Mouse (Mus musculus) heart, embryonic 16.5 days (tissue): ENCODE measurements at regions not wholly inside any gene's neighbourhood (a gene's known extent, or its start where the extent isn't known, plus 50 kb on each side); places are given as distances from the start of the nearest gene placed in this dataset.

Source experiments
- ATAC-seq: fragments of 200-750 bp; cut with Nextera tagmentation; replicated peaks from 2 replicates; pipeline ENCODE4 v1.8.0; 2017; ENCODE audit warnings: moderate number of reproducible peaks; ENCODE audit not compliant: insufficient read depth, low FRiP score; ENCODE audit errors: extremely low read depth
- H3K27ac ChIP-seq: fragments of 300-500 bp; sonication (generic); 2 replicates; pipeline ENCODE4 v1.5.1; 2014; ENCODE audit warnings: mild to moderate bottlenecking, low read length, control low read depth, moderate library complexity
- H3K27me3 ChIP-seq: fragments of 300-500 bp; sonication (generic); 2 replicates; pipeline ENCODE4 v1.6.1; 2014; ENCODE audit warnings: low read length, mixed read lengths; ENCODE audit not compliant: control insufficient read depth, insufficient read depth
- H3K36me3 ChIP-seq: fragments of 300-500 bp; sonication (generic); 2 replicates; pipeline ENCODE4 v1.6.1; 2014; ENCODE audit not compliant: control insufficient read depth, insufficient read depth
- H3K4me1 ChIP-seq: fragments of 300-500 bp; sonication (generic); 2 replicates; pipeline ENCODE4 v1.6.1; 2014; ENCODE audit warnings: low read length, mixed read lengths; ENCODE audit not compliant: control insufficient read depth, insufficient read depth
- H3K4me2 ChIP-seq: fragments of 300-500 bp; sonication (generic); 2 replicates; pipeline ENCODE4 v1.6.1; 2014; ENCODE audit warnings: low read depth, mild to moderate bottlenecking, control low read depth, low read length
- H3K4me3 ChIP-seq: fragments of 300-500 bp; sonication (generic); 2 replicates; pipeline ENCODE4 v1.5.1; 2014; ENCODE audit warnings: mild to moderate bottlenecking, control low read depth, low read length
- H3K9ac ChIP-seq: fragments of 300-500 bp; sonication (generic); 2 replicates; pipeline ENCODE4 v1.6.1; 2014; ENCODE audit warnings: low read length, control low read depth
- H3K9me3 ChIP-seq: fragments of 300-500 bp; sonication (generic); replicated peaks from 2 replicates; pipeline ENCODE4 v1.6.1; 2016; ENCODE audit warnings: low read length; ENCODE audit not compliant: control insufficient read depth
- WGBS: fragments of 180-500 bp; shearing (Covaris S2); extraction: QIAGEN DNeasy Blood & Tissue Kit; methylation state at CpG from one replicate; pipeline ENCODE4 v1.1.7; 2014; 5-methylcytosine and 5-hydroxymethylcytosine counted together

DNA sequence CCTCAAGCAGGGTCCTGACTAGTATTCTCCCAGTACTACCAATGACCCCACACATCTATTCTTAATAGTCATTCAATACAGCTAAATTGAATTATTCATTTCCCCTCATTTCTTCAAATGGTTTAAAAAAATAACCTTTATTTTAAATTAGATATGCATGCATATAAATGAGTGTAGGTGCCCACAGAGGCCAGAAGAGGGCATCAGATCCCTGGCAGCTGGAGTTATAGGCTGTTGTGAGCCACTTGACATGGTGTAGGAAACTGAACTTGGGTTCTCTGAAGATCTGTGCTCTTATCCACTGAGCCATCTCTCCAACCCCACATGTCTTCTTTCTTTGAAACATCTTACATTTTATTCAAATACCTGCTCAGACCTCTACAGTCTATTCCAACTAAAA is 77.8 kb upstream of the Pgrmc2 start:
- Histone ChIP-seq H3K4me3 (no peak overlapping the region), H3K9ac (no peak overlapping the region), H3K27me3 (no peaks in the 10 kb centered on the region), H3K4me2 (no peak overlapping the region), H3K4me1 (peaks cover 19% of the 10 kb centered on the region), H3K27ac (no peak overlapping the region), H3K9me3 (no peaks in the 10 kb centered on the region), H3K36me3 (no peaks in the 10 kb centered on the region)
- no peak for ATAC-seq

DNA sequence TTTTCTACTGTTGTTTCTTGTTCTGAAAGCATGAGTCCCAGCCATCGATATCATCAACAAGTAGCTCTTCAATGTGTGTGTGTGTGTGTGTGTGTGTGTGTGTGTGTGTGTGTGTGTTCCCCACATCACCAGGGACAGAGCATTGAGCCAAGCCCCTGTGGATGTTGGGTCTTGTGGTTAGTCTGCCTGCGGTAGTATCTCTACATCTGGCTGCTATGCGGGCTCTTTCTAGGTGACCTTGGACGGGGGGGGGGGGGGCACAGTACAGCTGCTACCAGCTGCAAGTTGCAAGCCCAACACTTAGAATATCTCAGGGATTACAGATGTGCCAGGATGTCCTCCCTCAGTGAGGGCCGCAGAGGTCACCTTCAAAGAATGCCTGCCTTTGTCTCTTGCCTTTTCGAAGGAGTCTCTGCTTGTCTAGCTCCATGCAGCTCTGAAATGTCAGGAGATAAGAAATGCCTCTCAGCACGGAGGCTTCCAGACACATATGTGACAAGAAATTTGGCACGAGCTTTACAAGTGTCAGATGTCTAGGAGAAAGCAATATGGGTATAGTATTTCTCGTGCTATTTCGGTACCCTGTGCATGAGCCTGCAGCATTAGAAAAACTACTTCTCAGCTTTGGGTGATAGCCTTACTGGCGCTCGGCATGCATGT is 75.6 kb upstream of the Pgrmc2 start:
- WGBS: 23% methylated on average over 12 of the region's 12 CpGs
- Histone ChIP-seq H3K4me3 (no peak overlapping the region), H3K9me3 (no peaks in the 10 kb centered on the region), H3K9ac (no peak overlapping the region), H3K36me3 (no peaks in the 10 kb centered on the region), H3K27ac (peak overlapping the region; percentile 84), H3K4me2 (peak overlapping the region; percentile 6; the same call in 1 of the 2 replicates), H3K27me3 (no peaks in the 10 kb centered on the region), H3K4me1 (peaks cover 21% of the 10 kb centered on the region)
- peak; percentile 79 for ATAC-seq

DNA sequence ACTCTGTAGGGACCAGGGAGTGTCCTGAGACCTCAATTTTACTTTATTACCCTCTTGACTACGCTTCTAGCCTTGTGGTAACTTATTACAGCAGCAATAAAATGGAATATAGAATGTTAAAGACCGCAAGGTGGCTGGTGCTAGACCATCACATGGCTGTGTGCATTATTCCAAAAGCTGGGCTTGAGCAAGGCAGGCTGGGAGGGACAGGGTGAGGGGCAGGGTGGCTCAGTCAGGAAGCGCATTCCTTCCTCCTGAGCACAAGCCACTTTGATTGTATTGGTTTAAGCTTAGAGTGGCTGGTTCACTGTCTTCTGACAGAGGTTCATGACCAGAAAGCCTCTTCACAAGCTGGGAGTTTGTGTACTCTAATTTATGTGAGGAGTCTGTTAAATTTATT is 74.6 kb upstream of the Pgrmc2 start:
- Histone ChIP-seq H3K4me2 (no peak overlapping the region), H3K9me3 (no peaks in the 10 kb centered on the region), H3K27me3 (no peaks in the 10 kb centered on the region), H3K36me3 (no peaks in the 10 kb centered on the region), H3K9ac (no peak overlapping the region), H3K4me1 (peaks cover 20% of the 10 kb centered on the region), H3K27ac (no peak overlapping the region; the same call in 1 of the 2 replicates), H3K4me3 (no peak overlapping the region)
- 94% methylated on average over 3 of the region's 3 CpGs for WGBS
- no peak for ATAC-seq

DNA sequence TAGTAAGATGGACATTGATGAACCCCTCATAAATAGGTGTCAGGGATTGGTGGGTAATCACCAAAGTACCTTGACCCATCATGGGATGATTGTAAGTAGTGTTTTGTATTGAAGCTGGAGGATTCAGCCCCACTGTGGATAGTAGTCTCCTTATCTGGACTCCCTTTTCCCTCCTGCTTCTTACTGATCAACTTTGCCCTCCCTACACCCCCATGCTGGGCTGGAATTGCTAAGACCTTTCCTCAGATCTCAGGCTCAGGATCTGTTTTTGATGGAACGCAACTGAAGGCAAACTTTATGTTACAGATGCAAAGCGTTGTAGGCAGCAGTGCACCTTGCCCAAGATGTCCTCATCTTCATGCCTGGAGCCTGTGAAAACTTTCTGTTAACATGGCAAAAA is 73.7 kb upstream of the Pgrmc2 start:
- no peak overlapping the region for H3K4me3 ChIP-seq
- H3K4me2 ChIP-seq: no peak overlapping the region
- H3K9ac ChIP-seq: no peak overlapping the region
- no peak for ATAC-seq
- 91% methylated on average over 2 of the region's 2 CpGs for WGBS
- H3K27ac ChIP-seq: no peak overlapping the region
- H3K27me3 ChIP-seq: no peaks in the 10 kb centered on the region
- H3K36me3 ChIP-seq: no peaks in the 10 kb centered on the region
- H3K4me1 ChIP-seq: peaks cover 26% of the 10 kb centered on the region
- H3K9me3 ChIP-seq: no peaks in the 10 kb centered on the region

DNA sequence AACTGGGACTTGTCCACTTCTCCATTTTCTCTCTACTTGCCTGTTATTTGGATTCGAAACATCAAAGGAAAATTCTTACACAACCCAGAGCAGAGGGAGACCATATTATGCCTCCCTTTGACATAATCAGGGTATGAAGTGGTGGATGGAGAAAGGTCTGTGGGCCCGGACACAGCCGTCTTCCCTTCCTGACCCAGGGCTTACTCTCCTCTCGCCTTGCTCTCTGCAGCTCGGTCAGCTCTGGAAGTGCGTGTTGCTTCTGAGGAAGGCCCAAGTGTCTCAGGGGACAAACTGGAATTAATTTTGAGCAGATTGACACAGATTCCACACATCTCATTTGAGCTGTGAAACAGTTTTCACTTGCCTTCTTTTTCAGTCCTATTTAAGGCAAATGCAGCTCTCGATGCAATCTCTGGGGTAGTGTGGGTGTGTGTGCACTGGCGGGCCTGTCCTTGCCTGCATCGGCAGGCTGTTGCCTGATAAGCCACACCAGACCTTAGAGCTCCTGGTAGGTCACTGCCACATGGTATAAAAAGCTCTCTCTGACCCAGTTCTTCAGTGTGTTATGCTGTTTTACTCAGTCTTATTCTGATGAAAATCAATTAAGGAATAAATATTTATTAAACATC is 72.4 kb upstream of the Pgrmc2 start:
- no peaks in the 10 kb centered on the region for H3K27me3 ChIP-seq
- H3K27ac ChIP-seq: peak overlapping the region; percentile 42; the same call in 1 of the 2 replicates
- no peaks in the 10 kb centered on the region for H3K9me3 ChIP-seq
- peak overlapping the region; percentile 34; the same call in 1 of the 2 replicates for H3K9ac ChIP-seq
- no peaks in the 10 kb centered on the region for H3K36me3 ChIP-seq
- H3K4me3 ChIP-seq: no peak overlapping the region
- peaks cover 26% of the 10 kb centered on the region for H3K4me1 ChIP-seq
- no peak overlapping the region for H3K4me2 ChIP-seq
- no peak for ATAC-seq
- WGBS: 46% methylated on average over 9 of the region's 9 CpGs

DNA sequence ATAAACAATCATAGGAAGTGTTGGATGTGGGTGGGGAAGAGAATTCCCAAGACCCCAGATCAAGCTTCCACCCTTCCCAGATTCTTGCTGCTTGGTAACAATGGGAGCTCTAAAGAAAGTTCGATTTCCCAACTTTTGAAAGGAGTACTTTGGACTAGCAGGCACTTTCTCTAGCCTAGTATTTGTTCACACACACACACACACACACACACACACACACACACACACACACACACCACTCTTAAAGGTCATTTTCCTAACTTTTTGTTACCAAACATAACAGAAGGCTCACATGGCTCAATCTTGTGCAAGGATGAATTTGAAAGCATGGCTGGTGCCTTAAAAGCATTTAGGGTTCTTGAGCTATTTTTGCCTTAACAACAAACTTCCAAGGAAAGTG is 71.6 kb upstream of the Pgrmc2 start:
- H3K27me3 ChIP-seq: no peaks in the 10 kb centered on the region
- peaks cover 26% of the 10 kb centered on the region for H3K4me1 ChIP-seq
- no peaks in the 10 kb centered on the region for H3K9me3 ChIP-seq
- H3K27ac ChIP-seq: no peak overlapping the region
- no peaks in the 10 kb centered on the region for H3K36me3 ChIP-seq
- WGBS: 76% methylated on average over 1 of the region's 1 CpGs
- no peak overlapping the region for H3K4me3 ChIP-seq
- H3K9ac ChIP-seq: no peak overlapping the region
- no peak overlapping the region for H3K4me2 ChIP-seq
- no peak for ATAC-seq

DNA sequence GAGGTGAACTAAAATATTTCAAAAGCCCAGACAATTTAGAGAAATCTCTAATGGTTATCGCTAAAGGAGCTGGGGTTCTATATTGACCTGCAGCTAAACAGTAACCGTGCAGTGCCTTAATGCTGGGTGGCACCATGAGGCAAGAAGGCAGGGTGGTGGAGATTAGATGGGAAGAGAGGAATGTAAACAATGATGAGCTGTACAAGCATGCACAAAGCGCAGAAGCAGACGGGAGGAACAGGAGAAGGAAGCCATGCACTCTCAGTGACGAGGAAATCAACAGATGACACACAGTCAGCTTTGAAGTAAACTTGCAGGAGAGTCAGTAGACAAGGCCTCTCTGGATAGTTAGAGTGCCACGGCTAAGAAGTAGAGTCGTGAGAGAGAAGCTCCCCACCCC is 69.1 kb upstream of the Pgrmc2 start:
- Histone ChIP-seq H3K4me2 (no peak overlapping the region), H3K4me1 (peaks cover 10% of the 10 kb centered on the region), H3K4me3 (no peak overlapping the region), H3K36me3 (no peaks in the 10 kb centered on the region), H3K9me3 (no peaks in the 10 kb centered on the region), H3K9ac (no peak overlapping the region), H3K27ac (no peak overlapping the region), H3K27me3 (no peaks in the 10 kb centered on the region)
- 35% methylated on average over 7 of the region's 7 CpGs for WGBS
- ATAC-seq: no peak

DNA sequence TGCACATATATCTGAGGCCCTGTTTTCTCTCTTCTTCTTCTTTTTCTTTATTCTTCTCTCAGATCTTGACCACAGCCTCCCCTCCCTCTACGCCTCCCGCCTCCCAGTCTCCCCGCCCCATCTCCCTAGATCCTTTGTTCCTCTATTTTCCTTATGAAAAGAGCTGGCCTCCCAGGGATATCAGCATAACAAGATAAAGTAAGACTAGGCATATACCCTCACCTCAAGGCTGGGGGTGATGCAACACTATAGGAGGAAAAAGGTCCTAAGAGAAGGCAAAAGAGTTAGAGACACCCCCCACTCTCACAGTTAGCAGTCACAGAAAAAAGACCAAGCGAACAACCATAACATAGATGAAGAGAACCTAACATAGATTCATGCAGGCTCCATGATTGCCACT is 57.5 kb upstream of the Pgrmc2 start:
- no peaks in the 10 kb centered on the region for H3K36me3 ChIP-seq
- no peaks in the 10 kb centered on the region for H3K4me1 ChIP-seq
- H3K27ac ChIP-seq: no peak overlapping the region
- no peak for ATAC-seq
- H3K4me3 ChIP-seq: no peak overlapping the region
- H3K9ac ChIP-seq: no peak overlapping the region
- H3K27me3 ChIP-seq: no peaks in the 10 kb centered on the region
- H3K9me3 ChIP-seq: peaks cover 12% of the 10 kb centered on the region; the same call in 1 of the 2 replicates
- no peak overlapping the region for H3K4me2 ChIP-seq
- WGBS: 93% methylated on average over 4 of the region's 4 CpGs

DNA sequence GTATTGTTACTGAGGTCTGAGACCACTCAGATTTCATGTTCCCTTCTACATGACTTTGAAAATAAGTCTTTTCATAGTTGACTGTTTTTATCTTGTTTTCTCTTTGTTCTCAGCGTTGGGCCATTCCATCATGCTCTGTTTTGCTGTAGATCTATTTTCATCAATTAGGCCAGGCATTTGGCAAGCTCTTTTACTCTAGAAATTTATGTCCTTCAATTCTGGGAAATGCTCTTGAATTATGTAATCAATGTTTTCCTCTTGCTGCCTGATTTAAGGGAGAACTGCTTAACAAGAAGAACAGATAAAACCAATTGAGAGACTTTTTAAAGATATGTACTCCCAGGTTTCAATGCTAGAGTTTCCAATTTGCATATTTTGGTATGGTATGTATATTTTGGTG is 55.1 kb upstream of the Pgrmc2 start:
- Histone ChIP-seq H3K9me3 (peaks cover 12% of the 10 kb centered on the region; the same call in 1 of the 2 replicates), H3K36me3 (no peaks in the 10 kb centered on the region), H3K4me3 (no peak overlapping the region), H3K4me2 (no peak overlapping the region), H3K4me1 (no peaks in the 10 kb centered on the region), H3K9ac (no peak overlapping the region), H3K27ac (no peak overlapping the region), H3K27me3 (no peaks in the 10 kb centered on the region)
- 67% methylated on average over 1 of the region's 1 CpGs for WGBS
- no peak for ATAC-seq
